Mouse (Mus musculus): Measurements from ENCODE around the gene Aff1. TPM values are rescaled to one million over a fixed set of nuclear protein-coding genes. Genes with fewer than 3 reads are reported as not detected.

Aff1 gene
- total and polyA plus RNA-seq, 3 experiments = 16.6 to 152 (median 51.3) TPM

- Histone ChIP-seq H3K9me3 (replicated peaks) (no peaks in the 10 kb centered on the region), H3K4me3 (ENCODE audit: low read depth, low read length) (no peak overlapping the region), H3K4me1 (ENCODE audit: insufficient read depth, low read depth, low read length) (peaks cover 23% of the 10 kb centered on the region), H3K27me3 (ENCODE audit: insufficient read depth, low read length) (peaks cover 38% of the 10 kb centered on the region), H3K36me3 (replicated peaks) (no peaks in the 10 kb centered on the region)
- no peak for DNase-seq (ENCODE audit: low spot score)
- no peak for TF ChIP-seq CTCF (IDR thresholded peaks at IDR 0.05; ENCODE audit: low read depth, low read length)
- TF ChIP-seq GATA2 (IDR thresholded peaks at IDR 0.05; ENCODE audit: borderline replicate concordance, low read depth, low read length) = no peak
- no peak for ATAC-seq (ENCODE audit: extremely low read depth, insufficient number of reproducible peaks, low FRiP score, poor library complexity, severe bottlenecking)
Measured at GRCm38 (mm10) chr5:103689645-103690044, 2.5 kb upstream of the Aff1 start.

GRCm38 (mm10) chr5:103690190-103690589 is 2.0 kb upstream of the Aff1 start:
- no peak for ATAC-seq (ENCODE audit: extremely low read depth, insufficient number of reproducible peaks, low FRiP score, poor library complexity, severe bottlenecking)
- Histone ChIP-seq H3K4me1 (ENCODE audit: insufficient read depth, low read depth, low read length) (peaks cover 23% of the 10 kb centered on the region), H3K27me3 (ENCODE audit: insufficient read depth, low read length) (peaks cover 41% of the 10 kb centered on the region), H3K36me3 (replicated peaks) (no peaks in the 10 kb centered on the region), H3K9me3 (replicated peaks) (no peaks in the 10 kb centered on the region), H3K4me3 (ENCODE audit: low read depth, low read length) (no peak overlapping the region)
- no peak for DNase-seq (ENCODE audit: low spot score)
- TF ChIP-seq TAL1 (conservative IDR thresholded peaks at IDR 0.05; ENCODE audit: low read depth, low read length) = no peak
- no peak for TF ChIP-seq GATA2 (IDR thresholded peaks at IDR 0.05; ENCODE audit: borderline replicate concordance, low read depth, low read length)
- TF ChIP-seq CTCF (IDR thresholded peaks at IDR 0.05; ENCODE audit: low read depth, low read length) = no peak
- no peak for TF ChIP-seq GATA1 (IDR thresholded peaks at IDR 0.05; ENCODE audit: borderline replicate concordance, low read length)
- TF ChIP-seq POLR2AphosphoS5 (IDR thresholded peaks at IDR 0.05; ENCODE audit: insufficient replicate concordance, low read depth, low read length) = no peak

GRCm38 (mm10) chr5:103691171-103691570 is 1.0 kb upstream of the Aff1 start:
- peaks cover 23% of the 10 kb centered on the region for H3K4me1 ChIP-seq (ENCODE audit: insufficient read depth, low read depth, low read length)
- H3K36me3 ChIP-seq (replicated peaks) = no peaks in the 10 kb centered on the region
- no peak for TF ChIP-seq GATA1 (IDR thresholded peaks at IDR 0.05; ENCODE audit: borderline replicate concordance, low read length)
- no peak for TF ChIP-seq TAL1 (conservative IDR thresholded peaks at IDR 0.05; ENCODE audit: low read depth, low read length)
- no peak for TF ChIP-seq CTCF (IDR thresholded peaks at IDR 0.05; ENCODE audit: low read depth, low read length)
- no peak for TF ChIP-seq GATA2 (IDR thresholded peaks at IDR 0.05; ENCODE audit: borderline replicate concordance, low read depth, low read length)
- TF ChIP-seq POLR2AphosphoS5 (IDR thresholded peaks at IDR 0.05; ENCODE audit: insufficient replicate concordance, low read depth, low read length) = no peak
- ATAC-seq (ENCODE audit: extremely low read depth, insufficient number of reproducible peaks, low FRiP score, poor library complexity, severe bottlenecking) (no peak), DNase-seq (ENCODE audit: low spot score) (no peak)
- peaks cover 37% of the 10 kb centered on the region for H3K27me3 ChIP-seq (ENCODE audit: insufficient read depth, low read length)
- no peaks in the 10 kb centered on the region for H3K9me3 ChIP-seq (replicated peaks)
- no peak overlapping the region; the same call in 1 of the 2 replicates for H3K4me3 ChIP-seq (ENCODE audit: low read depth, low read length)

- H3K4me1 ChIP-seq (ENCODE audit: insufficient read depth, low read depth, low read length) = peaks cover 23% of the 10 kb centered on the region
- ATAC-seq (ENCODE audit: extremely low read depth, insufficient number of reproducible peaks, low FRiP score, poor library complexity, severe bottlenecking) (no peak), DNase-seq (ENCODE audit: low spot score) (no peak)
- H3K9me3 ChIP-seq (replicated peaks) = no peaks in the 10 kb centered on the region
- TF ChIP-seq TAL1 (conservative IDR thresholded peaks at IDR 0.05; ENCODE audit: low read depth, low read length) (no peak), POLR2AphosphoS5 (IDR thresholded peaks at IDR 0.05; ENCODE audit: insufficient replicate concordance, low read depth, low read length) (no peak), GATA1 (IDR thresholded peaks at IDR 0.05; ENCODE audit: borderline replicate concordance, low read length) (no peak)
- H3K4me3 ChIP-seq (ENCODE audit: low read depth, low read length) = peak overlapping the region; percentile 82
- H3K36me3 ChIP-seq (replicated peaks) = no peaks in the 10 kb centered on the region
- H3K27me3 ChIP-seq (ENCODE audit: insufficient read depth, low read length) = peaks cover 42% of the 10 kb centered on the region
Measured at GRCm38 (mm10) chr5:103692531-103693040, 412 bp downstream of the Aff1 start.

- Histone ChIP-seq H3K36me3 (replicated peaks) (no peaks in the 10 kb centered on the region), H3K4me3 (ENCODE audit: low read depth, low read length) (peak overlapping the region; percentile 82), H3K27me3 (ENCODE audit: insufficient read depth, low read length) (peaks cover 39% of the 10 kb centered on the region), H3K9me3 (replicated peaks) (no peaks in the 10 kb centered on the region), H3K4me1 (ENCODE audit: insufficient read depth, low read depth, low read length) (peaks cover 23% of the 10 kb centered on the region)
- DNase-seq (ENCODE audit: low spot score) (no peak), ATAC-seq (ENCODE audit: extremely low read depth, insufficient number of reproducible peaks, low FRiP score, poor library complexity, severe bottlenecking) (no peak)
- no peak for TF ChIP-seq TAL1 (conservative IDR thresholded peaks at IDR 0.05; ENCODE audit: low read depth, low read length)
- no peak for TF ChIP-seq CTCF (IDR thresholded peaks at IDR 0.05; ENCODE audit: low read depth, low read length)
- no peak for TF ChIP-seq GATA1 (IDR thresholded peaks at IDR 0.05; ENCODE audit: borderline replicate concordance, low read length)
- no peak for TF ChIP-seq POLR2AphosphoS5 (IDR thresholded peaks at IDR 0.05; ENCODE audit: insufficient replicate concordance, low read depth, low read length)
- TF ChIP-seq GATA2 (IDR thresholded peaks at IDR 0.05; ENCODE audit: borderline replicate concordance, low read depth, low read length) = no peak
Measured at GRCm38 (mm10) chr5:103693041-103693641, 967 bp downstream of the Aff1 start.

- Histone ChIP-seq H3K36me3 (replicated peaks) (no peaks in the 10 kb centered on the region), H3K4me3 (ENCODE audit: low read depth, low read length) (no peak overlapping the region), H3K9me3 (replicated peaks) (no peaks in the 10 kb centered on the region), H3K27me3 (ENCODE audit: insufficient read depth, low read length) (peaks cover 39% of the 10 kb centered on the region), H3K4me1 (ENCODE audit: insufficient read depth, low read depth, low read length) (peaks cover 23% of the 10 kb centered on the region)
- no peak for ATAC-seq (ENCODE audit: extremely low read depth, insufficient number of reproducible peaks, low FRiP score, poor library complexity, severe bottlenecking)
- DNase-seq (ENCODE audit: low spot score) = no peak
- TF ChIP-seq POLR2AphosphoS5 (IDR thresholded peaks at IDR 0.05; ENCODE audit: insufficient replicate concordance, low read depth, low read length) = no peak
- no peak for TF ChIP-seq GATA2 (IDR thresholded peaks at IDR 0.05; ENCODE audit: borderline replicate concordance, low read depth, low read length)
- TF ChIP-seq CTCF (IDR thresholded peaks at IDR 0.05; ENCODE audit: low read depth, low read length) = no peak
Measured at GRCm38 (mm10) chr5:103694094-103694493, 1.9 kb downstream of the Aff1 start.
